Mouse (Mus musculus) lung, adult 2 months (tissue): ENCODE data around the gene Ankrd33.

ENCODE experiments used
- CTCF ChIP-seq: fragments of 200-500 bp; IDR thresholded peaks from 2 replicates; pipeline ENCODE4 v1.5.1; 2011; ENCODE audit warnings: mild to moderate bottlenecking, low read length, control low read depth; ENCODE audit not compliant: insufficient read depth
- POLR2A ChIP-seq: fragments of 200-500 bp; IDR thresholded peaks from 2 replicates; pipeline ENCODE4 v1.6.1; 2011; ENCODE audit warnings: low read depth, mild to moderate bottlenecking, control low read depth, low read length, borderline replicate concordance; ENCODE audit errors: extremely low read depth

- no peak for TF ChIP-seq CTCF
- no peak for TF ChIP-seq POLR2A
These were observed 10.0 kb downstream of the Ankrd33 start for GRCm38 (mm10) chr15:101125561-101125960.
